8 mouse cellular contexts compared by ENCODE assay signal in the genomic region with DNA sequence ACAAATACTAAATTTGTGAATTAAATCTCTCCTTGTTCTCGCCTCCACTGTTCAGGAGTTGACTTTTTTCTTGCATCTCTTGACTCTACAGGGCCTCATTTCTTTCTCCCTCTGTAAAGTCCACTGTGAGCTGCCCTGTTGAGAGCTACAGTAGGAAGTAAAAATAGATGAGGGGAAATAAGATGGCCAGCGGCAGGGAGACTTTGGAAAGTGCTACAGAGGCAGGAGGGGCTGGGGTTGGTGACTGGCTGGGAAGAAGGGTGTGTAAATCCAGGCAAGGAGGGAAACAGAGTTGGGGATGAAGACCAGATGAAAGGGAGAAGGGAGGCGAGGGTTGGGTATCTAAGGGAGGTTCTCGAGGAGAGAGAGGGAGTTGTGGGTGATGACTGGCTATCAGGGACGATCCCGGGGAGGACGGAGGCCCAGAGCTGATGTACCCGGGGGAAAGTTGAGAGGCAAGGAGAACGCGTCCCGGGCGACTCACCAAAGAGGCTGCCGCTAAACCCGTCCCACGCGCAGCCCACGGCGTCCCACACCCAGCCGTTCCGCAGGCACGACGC. TPM values are rescaled to one million over a fixed set of nuclear protein-coding genes. Genes with fewer than 3 reads are reported as not detected.
A peak's percentile ranks its signal among the peaks of the same experiment; 100 is the strongest.
DNase-seq lines count a peak whose midpoint lies in the region; ATAC-seq and TF ChIP-seq lines count a peak whose summit lies in the region.

No protein-coding gene starts in this region.

- H3K27ac ChIP-seq in gastrocnemius, adult 2 months = peak overlapping the region; percentile 92
- H3K27ac ChIP-seq in ES-Bruce4 (ENCODE audit: insufficient read depth, low read length) = no peak overlapping the region
- H3K27ac ChIP-seq in forebrain, embryonic 12.5 days = peak overlapping the region; percentile 90
- no peak overlapping the region for H3K27ac ChIP-seq in limb, embryonic 11.5 days (replicated peaks; ENCODE audit: low read depth, low read length)
- no peak overlapping the region for H3K27ac ChIP-seq in neural tube, embryonic 12.5 days

- intact Hi-C loops in gastrocnemius, adult 2 months (cut with DNase I) = loop anchor here (2.0 to 10.0 kb wide), 3 partner anchors 67 to 1753 kb away; a partner anchor contains a TSS

- TF ChIP-seq POLR2A in ES-Bruce4 (IDR thresholded peaks at IDR 0.05; ENCODE audit: insufficient read depth, low read length) = no peak

- H3K4me2 ChIP-seq in forebrain, embryonic 12.5 days = peak overlapping the region; percentile 80
- peak overlapping the region; percentile 75 for H3K4me2 ChIP-seq in limb, embryonic 11.5 days (ENCODE audit: low read depth, severe bottlenecking)
- H3K4me2 ChIP-seq in neural tube, embryonic 12.5 days (replicated peaks) = peak overlapping the region; percentile 71

- TF ChIP-seq CTCF in gastrocnemius, adult 2 months (IDR thresholded peaks at IDR 0.05) = no peak
- TF ChIP-seq CTCF in ES-Bruce4 (IDR thresholded peaks at IDR 0.05; ENCODE audit: low read depth, low read length) = no peak

- H3K9ac ChIP-seq in ES-Bruce4 (ENCODE audit: low read depth, poor library complexity, severe bottlenecking) = peak overlapping the region; percentile 76
- H3K9ac ChIP-seq in forebrain, embryonic 12.5 days = peak overlapping the region; percentile 83
- H3K9ac ChIP-seq in limb, embryonic 11.5 days (ENCODE audit: low read length) = peak overlapping the region; percentile 87
- peak overlapping the region; percentile 81 for H3K9ac ChIP-seq in neural tube, embryonic 12.5 days

- no peaks in the 10 kb centered on the region for H3K36me3 ChIP-seq in ES-Bruce4 (ENCODE audit: control insufficient read depth, insufficient read depth, low read length, poor library complexity, severe bottlenecking)
- H3K36me3 ChIP-seq in forebrain, embryonic 12.5 days (replicated peaks) = peaks cover 15% of the 10 kb centered on the region
- no peaks in the 10 kb centered on the region for H3K36me3 ChIP-seq in limb, embryonic 11.5 days (ENCODE audit: control insufficient read depth, insufficient read depth, low read length)
- H3K36me3 ChIP-seq in neural tube, embryonic 12.5 days = peaks cover 14% of the 10 kb centered on the region

- H3K4me1 ChIP-seq in ES-Bruce4 (ENCODE audit: control insufficient read depth, insufficient read depth, low read length) = peaks cover 4% of the 10 kb centered on the region
- peaks cover 25% of the 10 kb centered on the region for H3K4me1 ChIP-seq in forebrain, embryonic 12.5 days
- no peaks in the 10 kb centered on the region for H3K4me1 ChIP-seq in limb, embryonic 11.5 days (ENCODE audit: control insufficient read depth, insufficient read depth, low read length)
- peaks cover 18% of the 10 kb centered on the region for H3K4me1 ChIP-seq in neural tube, embryonic 12.5 days

- under 1% methylated on average over 22 of the region's 22 CpGs for WGBS in forebrain, embryonic 12.5 days
- WGBS in limb, embryonic 11.5 days = 2% methylated on average over 22 of the region's 22 CpGs
- WGBS in neural tube, embryonic 12.5 days = under 1% methylated on average over 22 of the region's 22 CpGs

- no peak for DNase-seq in gastrocnemius, adult 2 months
- DNase-seq in gastrocnemius, adult 8-10 months (ENCODE audit: low spot score in 2 of 2) = no peak
- no peak for DNase-seq in limb, embryonic 11.5 days (ENCODE audit: low spot score)
- DNase-seq in layer of hippocampus, adult 8-10 months (ENCODE audit: low spot score in 2 of 2) = no peak
- no peak for DNase-seq in layer of hippocampus, adult 11-12 months (ENCODE audit: low spot score)

- no peaks in the 10 kb centered on the region for H3K27me3 ChIP-seq in ES-Bruce4 (ENCODE audit: control insufficient read depth, insufficient read depth, low read length, poor library complexity, severe bottlenecking)
- H3K27me3 ChIP-seq in forebrain, embryonic 12.5 days = no peaks in the 10 kb centered on the region
- no peaks in the 10 kb centered on the region for H3K27me3 ChIP-seq in limb, embryonic 11.5 days (ENCODE audit: control insufficient read depth, insufficient read depth, low read length)
- no peaks in the 10 kb centered on the region for H3K27me3 ChIP-seq in neural tube, embryonic 12.5 days (replicated peaks)

- ATAC-seq in forebrain, embryonic 12.5 days (ENCODE audit: low FRiP score) = no peak
- ATAC-seq in limb, embryonic 11.5 days (ENCODE audit: insufficient number of reproducible peaks, low FRiP score, low TSS enrichment, low read depth) = no peak
- ATAC-seq in neural tube, embryonic 12.5 days (ENCODE audit: low FRiP score, low read depth) = no peak

- peak overlapping the region; percentile 91 for H3K4me3 ChIP-seq in gastrocnemius, adult 2 months
- peak overlapping the region; percentile 94 for H3K4me3 ChIP-seq in ES-Bruce4 (ENCODE audit: low read depth, low read length)
- peak overlapping the region; percentile 76 for H3K4me3 ChIP-seq in forebrain, embryonic 12.5 days (replicated peaks)
- H3K4me3 ChIP-seq in limb, embryonic 11.5 days (ENCODE audit: low read depth, low read length) = peak overlapping the region; percentile 66
- H3K4me3 ChIP-seq in neural tube, embryonic 12.5 days = peak overlapping the region; percentile 71

- TF ChIP-seq EP300 in ES-Bruce4 (IDR thresholded peaks at IDR 0.05; ENCODE audit: insufficient read depth, low read depth, low read length) = no peak

- H3K9me3 ChIP-seq in ES-Bruce4 (replicated peaks; ENCODE audit: control insufficient read depth, insufficient read depth, low read length, poor library complexity, severe bottlenecking) = no peaks in the 10 kb centered on the region
- no peaks in the 10 kb centered on the region for H3K9me3 ChIP-seq in forebrain, embryonic 12.5 days
- no peaks in the 10 kb centered on the region for H3K9me3 ChIP-seq in limb, embryonic 11.5 days (ENCODE audit: control insufficient read depth, low read length)
- no peaks in the 10 kb centered on the region for H3K9me3 ChIP-seq in neural tube, embryonic 12.5 days

RNA-seq across cellular contexts. Expression of a gene that starts 0.8 kb away (rescaled TPM):
- total RNA-seq in gastrocnemius, adult 2 months (2021) = 1 to 10 TPM; 2.5 to 3.8 TPM
- 1 to 10 TPM; 3.8 to 6.2 (median 5.0) TPM for total RNA-seq in gastrocnemius, adult 8-10 months (2022)
- 1.7 and 1.9 TPM in 2 replicates for polyA plus RNA-seq in ES-Bruce4 (2011; ENCODE audit: insufficient read depth, insufficient read length, low read depth, missing spikeins)
- 7.7 and 8.5 TPM in 2 replicates for polyA plus RNA-seq in forebrain, embryonic 12.5 days (2016; fragmentation: Nextera tagmentation; extraction: Ambion mirVana)
- polyA plus RNA-seq in limb, embryonic 11.5 days (2014; fragmentation: Nextera tagmentation; extraction: Ambion mirVana) = 10.5 and 11.8 TPM in 2 replicates
- polyA plus RNA-seq in neural tube, embryonic 12.5 days (2016; fragmentation: Nextera tagmentation; extraction: Ambion mirVana) = 7.7 and 8.0 TPM in 2 replicates
- total RNA-seq in layer of hippocampus, adult 8-10 months (2022) = 1 to 10 TPM; 1.4 to 2.0 (median 1.5) TPM

RNA-seq across cellular contexts. Expression of a gene that starts 0.9 kb away (rescaled TPM):
- total RNA-seq in gastrocnemius, adult 2 months (2021) = 1 to 10 TPM; 3.0 to 3.4 TPM
- total RNA-seq in gastrocnemius, adult 8-10 months (2022) = 1 to 10 TPM; 3.0 to 6.0 (median 3.7) TPM
- polyA plus RNA-seq in ES-Bruce4 (2011; ENCODE audit: insufficient read depth, insufficient read length, low read depth, missing spikeins) = 12.0 and 13.7 TPM in 2 replicates
- polyA plus RNA-seq in forebrain, embryonic 12.5 days (2016; fragmentation: Nextera tagmentation; extraction: Ambion mirVana) = 6.2 and 6.5 TPM in 2 replicates
- 3.6 and 5.2 TPM in 2 replicates for polyA plus RNA-seq in limb, embryonic 11.5 days (2014; fragmentation: Nextera tagmentation; extraction: Ambion mirVana)
- polyA plus RNA-seq in neural tube, embryonic 12.5 days (2016; fragmentation: Nextera tagmentation; extraction: Ambion mirVana) = 4.5 and 5.4 TPM in 2 replicates
- 1 to 10 TPM; 4.2 to 5.8 (median 5.5) TPM for total RNA-seq in layer of hippocampus, adult 8-10 months (2022)

RNA-seq across cellular contexts. Expression of a gene that starts 6.6 kb away (rescaled TPM):
- total RNA-seq in gastrocnemius, adult 2 months (2021) = not detected
- not detected for total RNA-seq in gastrocnemius, adult 8-10 months (2022)
- not detected in 2 replicates for polyA plus RNA-seq in ES-Bruce4 (2011; ENCODE audit: insufficient read depth, insufficient read length, low read depth, missing spikeins)
- polyA plus RNA-seq in forebrain, embryonic 12.5 days (2016; fragmentation: Nextera tagmentation; extraction: Ambion mirVana) = not detected in 2 replicates
- polyA plus RNA-seq in limb, embryonic 11.5 days (2014; fragmentation: Nextera tagmentation; extraction: Ambion mirVana) = not detected in 2 replicates
- polyA plus RNA-seq in neural tube, embryonic 12.5 days (2016; fragmentation: Nextera tagmentation; extraction: Ambion mirVana) = not detected in 2 replicates
- total RNA-seq in layer of hippocampus, adult 8-10 months (2022) = not detected

Comparison
In these comparisons a context has a peak if more than half of its experiments do, and no peak if none do; other contexts are left out.
1. H3K27ac ChIP-seq: peak in gastrocnemius, adult 2 months (single experiment) and forebrain, embryonic 12.5 days (single experiment); none in ES-Bruce4 (single experiment), limb, embryonic 11.5 days (single experiment) and neural tube, embryonic 12.5 days (single experiment).
2. Peak in every context shown above with its lines, with median percentiles within 50 percentile points of each other: H3K4me3 ChIP-seq, H3K9ac ChIP-seq and H3K4me2 ChIP-seq.